Mouse (Mus musculus) ovary, postnatal 36 days (tissue): ENCODE data around the gene Cdc37.
A peak's percentile ranks its signal among the peaks of the same experiment; 100 is the strongest.

ENCODE experiments used
- DNase-seq: peaks from one replicate; pipeline ENCODE4 v3.0.0; 2022; ENCODE audit warnings: low spot score, mixed read lengths

Gene Cdc37

GRCm38 (mm10) chr9:21135941-21136381, 13.8 kb downstream of the Cdc37 start:
- DNase-seq: no peak

DNA sequence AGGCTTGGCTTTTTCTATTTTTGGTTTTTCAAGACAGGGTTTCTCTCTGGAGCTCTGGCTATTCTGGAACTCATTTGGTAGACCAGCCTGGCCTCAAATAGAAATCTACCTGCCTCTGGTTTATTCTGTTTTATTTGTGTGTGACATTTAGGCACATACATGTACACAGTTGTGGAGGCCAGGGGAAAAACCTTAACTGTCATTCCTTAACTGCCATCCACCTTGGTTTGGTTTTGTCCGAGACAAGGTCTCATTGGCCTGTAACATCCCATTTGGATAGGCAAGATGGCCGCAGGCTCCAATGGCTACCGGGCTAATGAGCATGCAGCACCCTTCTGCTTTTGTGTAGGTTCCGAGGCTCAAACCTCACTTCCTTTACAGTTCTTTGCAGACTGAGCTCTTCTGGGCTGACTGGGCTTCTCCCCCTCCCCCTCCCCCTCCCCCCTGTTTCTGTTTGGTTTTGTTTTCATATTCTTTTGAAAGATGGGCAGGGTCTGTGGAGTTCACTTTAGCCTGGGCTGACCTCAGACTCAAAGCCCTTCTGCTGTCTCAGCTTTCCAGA, 14.4 kb downstream of the Cdc37 start:
- DNase-seq: no peak

DNA sequence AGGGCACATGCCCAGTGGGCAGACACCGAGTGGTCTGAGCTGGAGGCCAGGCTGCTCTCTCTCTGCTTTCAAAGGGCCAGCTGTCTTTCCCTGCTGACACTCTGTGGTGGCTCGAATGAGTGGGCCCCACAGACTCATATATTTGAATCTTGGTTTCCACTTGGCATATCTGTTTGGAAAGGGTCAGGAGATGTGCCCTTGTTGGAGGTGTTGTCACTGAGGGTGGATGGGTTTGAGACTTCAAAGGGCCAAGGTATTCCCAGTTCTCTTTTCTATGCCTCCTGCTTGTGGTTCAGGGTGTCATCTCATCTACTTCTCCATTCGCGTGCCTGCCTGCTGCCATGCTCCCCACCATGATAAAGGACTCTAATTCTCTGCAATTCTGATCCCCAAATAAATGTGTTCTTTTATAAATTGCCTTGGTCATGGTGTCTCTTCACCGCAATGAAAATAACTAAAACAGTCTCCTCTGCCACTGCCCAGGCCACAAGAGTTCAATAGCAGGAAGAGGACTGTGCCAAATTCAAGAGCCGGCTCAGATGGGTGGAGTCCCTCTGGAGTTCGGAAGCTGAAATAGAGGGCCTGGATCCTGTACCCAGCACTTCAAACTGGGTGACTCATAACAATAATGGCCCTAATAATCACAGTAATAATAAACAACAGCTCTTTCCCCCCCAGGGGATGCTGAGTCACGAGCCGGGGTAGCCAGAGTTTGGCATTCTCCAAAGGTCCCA, 15.0 kb downstream of the Cdc37 start:
- no peak for DNase-seq

DNA sequence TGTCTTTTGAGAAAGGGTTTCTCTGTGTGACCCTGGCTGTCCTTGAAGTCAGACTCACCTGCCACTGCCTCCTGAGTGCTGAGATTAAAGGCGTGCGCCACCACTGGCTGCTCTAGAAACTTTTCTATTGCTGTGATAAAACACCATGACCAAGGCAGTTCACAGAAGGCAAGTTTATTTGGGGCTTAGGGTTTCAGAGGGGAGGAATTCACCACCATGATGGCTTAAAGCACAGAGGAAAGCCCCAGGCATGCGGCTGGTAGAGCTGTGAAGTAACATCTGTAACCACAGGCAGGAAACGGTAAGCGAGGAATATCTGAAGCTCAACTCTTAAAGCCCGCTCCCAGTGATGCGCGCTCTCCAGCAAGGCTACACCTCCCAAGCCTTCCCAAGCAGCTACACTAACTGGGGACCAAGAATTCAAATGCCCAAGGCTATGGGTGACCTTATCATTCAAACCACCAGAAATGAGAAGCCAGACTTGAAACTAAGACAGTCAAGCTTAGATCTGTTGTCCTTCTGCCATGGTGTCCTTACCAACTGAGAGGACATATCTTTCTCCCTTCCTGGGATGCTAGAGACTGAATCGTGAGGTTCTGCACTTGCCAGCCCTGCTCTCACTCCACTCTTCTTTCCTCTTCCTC, 16.6 kb downstream of the Cdc37 start:
- no peak for DNase-seq

- no peak for DNase-seq
Observed at GRCm38 (mm10) chr9:21132102-21132775, 17.5 kb downstream of the Cdc37 start.

DNA sequence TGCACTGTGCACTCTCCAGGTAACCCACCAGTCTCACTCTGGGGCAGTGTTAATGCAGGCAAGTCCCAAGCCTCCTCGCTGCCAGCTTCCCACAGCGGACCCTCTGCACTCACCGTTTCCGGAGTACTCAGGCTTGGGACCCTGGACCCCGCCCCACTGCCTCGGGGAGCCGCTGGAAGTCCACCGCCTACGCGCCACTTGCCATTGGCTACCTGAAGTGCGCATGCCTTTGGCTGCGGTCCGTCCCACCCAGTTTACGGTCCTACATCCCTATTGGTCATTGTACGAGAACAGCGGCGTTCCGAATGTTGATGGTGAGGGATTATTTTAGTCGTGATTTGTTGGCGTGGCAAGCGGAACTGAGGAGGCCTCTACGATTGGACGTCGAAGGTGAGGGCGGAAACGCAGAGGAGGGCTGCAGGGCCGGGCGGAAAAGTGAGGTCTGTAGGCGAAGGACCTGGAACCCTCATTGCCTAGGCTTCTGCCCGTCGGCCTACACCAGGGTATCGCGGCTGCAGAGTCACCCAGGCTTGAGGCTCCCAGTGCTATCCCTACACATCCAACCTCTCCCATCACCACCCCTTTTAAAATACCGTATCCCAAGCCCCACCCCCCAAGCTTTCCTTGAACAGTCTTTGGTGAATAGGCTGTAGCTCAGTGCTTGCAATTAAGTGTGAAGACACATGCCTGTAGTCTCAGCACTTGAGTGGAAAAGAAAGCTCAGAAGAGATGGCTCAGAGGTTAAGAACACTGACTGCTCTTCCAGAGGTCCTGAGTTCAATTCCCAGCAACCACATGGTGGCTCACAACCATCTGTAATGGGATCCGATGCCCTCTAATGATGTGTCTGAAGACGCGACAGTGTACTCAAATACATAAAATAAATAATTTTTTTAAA, 18.5 kb downstream of the Cdc37 start, which contains the start of gene Tyk2:
TSS of gene Tyk2 (minus strand) at position 185 of the 898 bp plus-strand sequence.
- peak; percentile 88 for DNase-seq

DNA sequence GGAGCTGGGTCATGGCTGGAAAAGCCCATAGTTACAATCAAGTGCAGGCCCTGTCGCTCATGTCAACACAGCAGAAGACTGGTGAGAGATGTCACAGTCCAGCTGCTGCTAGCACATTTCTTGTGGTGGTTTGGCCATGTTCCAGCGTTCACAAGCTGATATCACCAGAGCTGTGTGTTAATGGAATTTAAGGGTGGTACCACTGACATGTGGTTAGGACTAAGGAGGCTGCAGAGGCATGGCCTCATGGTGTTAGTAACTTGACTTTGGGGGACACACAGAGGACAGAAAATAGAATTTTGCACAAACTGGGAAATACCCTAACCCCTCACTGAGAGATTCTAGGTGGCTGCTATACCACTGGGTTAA, 23.5 kb downstream of the Cdc37 start:
- no peak for DNase-seq

DNA sequence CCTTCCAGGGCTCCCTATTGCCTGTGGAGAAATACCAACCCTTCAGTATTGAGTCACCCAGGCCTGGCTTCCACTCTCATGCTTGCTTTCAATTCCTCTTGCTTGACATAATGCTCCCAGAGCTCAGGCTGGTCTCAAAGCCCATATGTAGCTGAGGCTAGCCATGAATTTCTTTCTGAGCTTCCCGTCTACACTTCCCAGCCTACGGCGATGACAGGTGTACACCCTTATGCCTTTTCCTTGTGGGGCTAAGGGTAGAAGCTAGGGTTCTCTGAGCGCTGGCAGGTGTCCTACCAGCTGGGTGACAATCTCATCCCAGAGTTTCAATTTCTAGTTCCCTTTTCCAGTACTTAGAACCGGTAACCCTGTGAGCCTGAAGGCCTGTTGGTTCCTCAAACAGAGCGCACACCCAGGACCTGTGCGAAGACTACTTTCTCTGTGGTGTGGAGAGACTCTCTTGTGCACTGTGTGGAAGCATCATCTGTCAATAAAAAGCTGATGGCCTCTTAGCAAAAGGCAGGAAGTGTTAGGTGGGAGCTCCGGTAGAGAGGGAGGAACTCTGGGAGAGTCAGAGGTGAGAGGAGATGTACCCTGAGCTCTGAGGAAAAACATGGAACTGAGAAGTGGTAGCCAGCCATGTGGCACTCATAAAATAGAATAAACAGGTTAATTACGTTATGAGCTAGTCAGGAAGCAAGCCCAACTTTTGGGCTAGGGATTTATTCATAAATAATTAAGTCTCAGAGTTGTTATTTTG, 24.1 kb downstream of the Cdc37 start:
- DNase-seq: no peak

DNA sequence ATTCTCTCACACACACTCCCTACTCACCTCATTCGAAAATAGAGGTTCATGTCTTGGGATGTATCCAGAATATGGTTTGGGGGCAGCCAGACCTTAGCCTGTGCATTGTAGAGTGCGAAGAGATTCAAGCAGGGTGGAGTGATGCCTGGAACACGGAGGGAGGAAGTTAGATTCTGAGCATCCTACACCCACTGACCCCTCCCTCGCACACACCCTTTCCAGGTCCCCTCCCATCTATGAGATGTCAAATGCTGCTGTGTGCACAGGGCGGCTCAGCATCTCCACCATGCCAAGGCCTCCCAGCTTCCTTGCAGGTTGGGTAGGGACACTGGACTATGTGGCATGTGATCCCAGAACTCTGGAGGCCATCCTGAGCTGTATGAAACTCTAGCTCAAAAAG, 24.9 kb downstream of the Cdc37 start:
- DNase-seq: no peak

- DNase-seq: no peak
Observed at GRCm38 (mm10) chr9:21121483-21121882, 28.3 kb downstream of the Cdc37 start.

DNA sequence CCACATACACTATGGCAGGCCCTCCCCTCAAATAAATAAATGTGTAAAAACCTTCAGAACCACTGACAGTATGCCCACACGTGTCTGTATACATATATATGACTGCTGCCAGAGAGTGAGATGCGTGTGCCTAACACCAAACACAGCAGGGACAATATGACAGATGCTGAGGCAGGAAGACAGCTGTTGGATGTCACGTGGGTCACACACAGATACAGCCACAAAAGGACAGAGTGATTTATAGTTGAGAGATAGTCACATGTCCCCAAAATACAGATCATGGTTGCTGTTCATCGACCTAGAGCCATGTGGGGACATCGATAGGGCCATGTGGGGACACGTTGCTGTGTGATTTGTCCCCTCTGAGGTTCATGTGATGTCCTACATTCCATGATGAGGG, 32.7 kb downstream of the Cdc37 start:
- no peak for DNase-seq

GRCm38 (mm10) chr9:21115105-21115504, 34.7 kb downstream of the Cdc37 start:
- DNase-seq: no peak

- no peak for DNase-seq
Observed at GRCm38 (mm10) chr9:21114190-21114589, 35.6 kb downstream of the Cdc37 start.

DNA sequence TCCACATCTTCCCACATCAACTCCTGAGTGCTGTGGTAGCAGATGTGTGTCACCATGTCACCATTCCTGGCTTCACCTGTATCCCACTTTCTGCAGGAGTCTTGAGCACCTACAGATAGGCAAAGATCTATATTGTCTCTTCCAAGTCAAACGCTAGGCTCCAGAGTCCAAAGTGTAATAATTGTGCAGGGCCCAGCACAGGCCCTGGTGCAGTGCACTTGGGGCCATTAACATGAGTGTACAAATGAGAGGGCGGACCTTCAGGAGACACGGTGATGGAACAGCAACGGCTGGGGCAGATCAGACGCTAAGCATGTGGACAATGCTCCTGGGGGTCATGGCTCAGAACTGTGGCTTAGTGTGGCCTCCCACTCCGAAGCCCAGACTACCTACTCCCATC, 36.0 kb downstream of the Cdc37 start:
- DNase-seq: no peak

DNA sequence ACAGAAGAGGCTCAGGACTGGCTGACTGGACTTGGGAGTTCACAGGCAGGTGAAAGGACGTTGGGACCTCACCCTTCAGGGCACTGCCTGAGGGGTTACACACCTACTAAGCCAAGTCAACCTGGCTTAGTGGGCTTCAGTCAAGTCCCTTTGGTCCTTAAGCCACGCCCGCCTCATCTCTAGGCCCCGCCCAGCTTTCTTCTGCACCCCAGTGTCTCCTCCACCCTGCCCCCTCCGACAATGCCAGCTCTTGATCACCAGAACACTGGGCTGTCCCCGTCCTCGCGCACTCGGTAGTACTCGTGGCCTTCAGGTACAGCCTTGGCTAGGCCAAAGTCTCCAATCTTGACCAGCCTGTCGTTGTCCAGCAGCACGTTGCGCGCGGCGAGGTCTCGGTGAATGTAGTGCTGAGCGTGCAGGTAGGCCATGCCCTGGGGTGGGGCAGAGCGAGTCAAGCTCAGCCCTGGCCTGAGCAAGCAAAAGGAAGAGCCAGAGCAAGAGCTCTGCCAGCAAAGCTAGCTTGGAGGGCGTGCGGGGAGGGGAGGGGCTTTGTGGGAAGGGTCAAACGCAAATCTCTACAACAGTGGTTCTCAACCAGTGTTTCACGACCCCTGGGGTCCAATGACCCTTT, 42.1 kb downstream of the Cdc37 start:
- DNase-seq: no peak

- no peak for DNase-seq
Observed at GRCm38 (mm10) chr9:21105760-21106564, 43.8 kb downstream of the Cdc37 start.

DNA sequence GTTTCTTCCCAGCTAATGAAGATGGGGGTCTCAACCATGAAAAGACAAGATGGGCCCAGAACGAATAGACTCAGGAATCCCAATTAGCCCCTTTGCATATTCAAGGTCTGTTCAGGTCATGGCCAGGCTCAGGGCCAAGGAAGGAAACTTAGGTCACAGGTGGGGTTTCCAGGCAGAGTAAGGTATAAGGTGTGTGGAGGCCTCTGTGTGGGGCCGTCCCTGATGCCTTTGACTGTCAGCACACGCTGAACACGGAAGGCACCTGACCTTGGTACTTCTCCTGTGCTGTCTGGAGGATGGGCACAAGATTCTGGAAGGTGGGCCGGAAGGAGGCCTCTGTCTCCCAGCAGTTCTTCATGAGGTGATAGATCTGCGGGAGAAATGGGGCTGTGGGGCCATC, 45.0 kb downstream of the Cdc37 start:
- DNase-seq: no peak

- DNase-seq: no peak
Observed at GRCm38 (mm10) chr9:21102076-21102475, 47.7 kb downstream of the Cdc37 start.

- no peak for DNase-seq
Observed at GRCm38 (mm10) chr9:21100447-21101161, 49.2 kb downstream of the Cdc37 start.
